Mouse (Mus musculus) spleen, adult 2 months (tissue): ENCODE results near the gene Pak6. TPM values are rescaled to one million over a fixed set of nuclear protein-coding genes. Genes with fewer than 3 reads are reported as not detected.

Experiments
- DNase-seq, 2 experiments: peaks; one replicate each; pipeline versions ENCODE4 v3.0.0 to v3.0.0-alpha.2; 2012 to 2021; ENCODE audit warnings: low spot score in 2 of 2, low read depth in 1 of 2
- H3K27ac ChIP-seq: fragments of 200-500 bp; 2 replicates; pipeline ENCODE4 v1.5.1; 2012; ENCODE audit warnings: low read length, inconsistent platforms; ENCODE audit not compliant: insufficient read depth
- H3K27me3 ChIP-seq: fragments of 200-500 bp; 2 replicates; pipeline ENCODE4 v1.6.1; 2012; ENCODE audit warnings: mild to moderate bottlenecking, moderate library complexity, low read length, inconsistent platforms; ENCODE audit not compliant: control insufficient read depth, insufficient read depth
- H3K36me3 ChIP-seq: fragments of 200-500 bp; 2 replicates; pipeline ENCODE4 v1.6.1; 2012; ENCODE audit warnings: mild to moderate bottlenecking, low read length, inconsistent platforms; ENCODE audit not compliant: control insufficient read depth, insufficient read depth
- H3K4me1 ChIP-seq: fragments of 200-500 bp; 2 replicates; pipeline ENCODE4 v1.6.1; 2011; ENCODE audit warnings: inconsistent platforms; ENCODE audit not compliant: control insufficient read depth, insufficient read depth, insufficient read length
- H3K4me3 ChIP-seq: fragments of 200-500 bp; 2 replicates; pipeline ENCODE4 v1.5.1; 2011; ENCODE audit warnings: mild to moderate bottlenecking, inconsistent platforms; ENCODE audit not compliant: insufficient read depth, insufficient read length; ENCODE audit errors: extremely low read depth
- CTCF ChIP-seq: fragments of 200-500 bp; IDR thresholded peaks from 2 replicates; pipeline ENCODE4 v1.5.1; 2011; ENCODE audit warnings: mild to moderate bottlenecking, inconsistent platforms; ENCODE audit not compliant: insufficient read depth, insufficient read length, insufficient replicate concordance; ENCODE audit errors: extremely low read depth
- POLR2A ChIP-seq: fragments of 200-500 bp; IDR thresholded peaks from 2 replicates; pipeline ENCODE4 v1.6.1; 2011; ENCODE audit warnings: low read depth, low read length, inconsistent platforms
- WGBS: fragments of 180-500 bp; shearing (Covaris S2); methylation state at CpG from one replicate; pipeline ENCODE4 v1.1.7; 2018; 5-methylcytosine and 5-hydroxymethylcytosine counted together
- polyA plus RNA-seq: library from polyadenylated mRNA; depleted of rRNA; stranded (reverse); fragments of >200 nt; gene quantifications from 2 replicates; pipeline ENCODE4 v1.2.3, GENCODE M21; 2012

Gene Pak6
- polyA plus RNA-seq, 1 experiment = 0.33 TPM

- no peak overlapping the region for H3K4me3 ChIP-seq
- H3K27ac ChIP-seq = no peak overlapping the region
- no peak for DNase-seq
- TF ChIP-seq CTCF (no peak), POLR2A (no peak)
- H3K36me3 ChIP-seq = no peaks in the 10 kb centered on the region
- H3K4me1 ChIP-seq = peaks cover 9% of the 10 kb centered on the region; the same call in 1 of the 2 replicates
- H3K27me3 ChIP-seq = peaks cover 11% of the 10 kb centered on the region
- 75% methylated on average over 15 of the region's 15 CpGs for WGBS
These were observed 10.8 kb downstream of the Pak6 start for GRCm38 (mm10) chr2:118673686-118674465.

- peaks cover 11% of the 10 kb centered on the region for H3K27me3 ChIP-seq
- no peak for TF ChIP-seq CTCF
- no peak for TF ChIP-seq POLR2A
- no peaks in the 10 kb centered on the region for H3K36me3 ChIP-seq
- DNase-seq = no peak
- no peak overlapping the region for H3K27ac ChIP-seq
- H3K4me3 ChIP-seq = no peak overlapping the region
- WGBS = 71% methylated on average over 7 of the region's 7 CpGs
- peaks cover 9% of the 10 kb centered on the region; the same call in 1 of the 2 replicates for H3K4me1 ChIP-seq
These were observed 11.4 kb downstream of the Pak6 start for GRCm38 (mm10) chr2:118674500-118674899.

- no peak overlapping the region for H3K27ac ChIP-seq
- no peak for DNase-seq
- TF ChIP-seq POLR2A = no peak
- TF ChIP-seq CTCF = no peak
- peaks cover 9% of the 10 kb centered on the region; the same call in 1 of the 2 replicates for H3K4me1 ChIP-seq
- peaks cover 11% of the 10 kb centered on the region for H3K27me3 ChIP-seq
- peak overlapping the region; percentile 48; the same call in 1 of the 2 replicates for H3K4me3 ChIP-seq
- no peaks in the 10 kb centered on the region for H3K36me3 ChIP-seq
- WGBS = 5% methylated on average over 83 of the region's 89 CpGs
These were observed 14.0 kb downstream of the Pak6 start for GRCm38 (mm10) chr2:118676839-118677741.

GRCm38 (mm10) chr2:118677817-118678216 is 14.7 kb downstream of the Pak6 start:
- DNase-seq = no peak
- Histone ChIP-seq H3K36me3 (no peaks in the 10 kb centered on the region), H3K27me3 (peaks cover 11% of the 10 kb centered on the region), H3K4me1 (peaks cover 9% of the 10 kb centered on the region; the same call in 1 of the 2 replicates), H3K4me3 (no peak overlapping the region), H3K27ac (no peak overlapping the region)
- TF ChIP-seq POLR2A = no peak
- TF ChIP-seq CTCF = no peak
- 54% methylated on average over 4 of the region's 4 CpGs for WGBS

GRCm38 (mm10) chr2:118679577-118679976 is 16.5 kb downstream of the Pak6 start:
- peaks cover 11% of the 10 kb centered on the region for H3K27me3 ChIP-seq
- 94% methylated on average over 3 of the region's 3 CpGs for WGBS
- H3K27ac ChIP-seq = no peak overlapping the region
- H3K36me3 ChIP-seq = no peaks in the 10 kb centered on the region
- no peak for DNase-seq
- H3K4me1 ChIP-seq = peaks cover 9% of the 10 kb centered on the region; the same call in 1 of the 2 replicates
- TF ChIP-seq CTCF (no peak), POLR2A (no peak)
- H3K4me3 ChIP-seq = no peak overlapping the region

GRCm38 (mm10) chr2:118680926-118681325 is 17.8 kb downstream of the Pak6 start:
- no peak overlapping the region for H3K4me3 ChIP-seq
- no peaks in the 10 kb centered on the region for H3K36me3 ChIP-seq
- no peak overlapping the region for H3K27ac ChIP-seq
- DNase-seq = no peak
- H3K4me1 ChIP-seq = peaks cover 9% of the 10 kb centered on the region; the same call in 1 of the 2 replicates
- 93% methylated on average over 6 of the region's 6 CpGs for WGBS
- TF ChIP-seq POLR2A (no peak), CTCF (no peak)
- H3K27me3 ChIP-seq = peaks cover 11% of the 10 kb centered on the region
